Mouse (Mus musculus) layer of hippocampus, adult 11-12 months (tissue): Measurements from ENCODE around the gene Ank3.
A peak's percentile ranks its signal among the peaks of the same experiment; 100 is the strongest.

Experiments
- DNase-seq: peaks from one replicate; pipeline ENCODE4 v3.0.0; 2022; ENCODE audit warnings: low spot score

Ank3 gene

GRCm38 (mm10) chr10:69930503-69930902 is 531.9 kb downstream of the Ank3 start:
- DNase-seq = no peak

- DNase-seq = no peak
Measured at GRCm38 (mm10) chr10:69936443-69937067, 538.0 kb downstream of the Ank3 start.

- DNase-seq = no peak
Measured at GRCm38 (mm10) chr10:69937291-69937921, 538.8 kb downstream of the Ank3 start.

GRCm38 (mm10) chr10:69939144-69939543 is 540.6 kb downstream of the Ank3 start:
- DNase-seq = no peak

GRCm38 (mm10) chr10:69939966-69940365 is 541.4 kb downstream of the Ank3 start:
- DNase-seq = no peak

GRCm38 (mm10) chr10:69941001-69941400 is 542.4 kb downstream of the Ank3 start:
- DNase-seq = no peak

- DNase-seq = no peak
Measured at GRCm38 (mm10) chr10:69944845-69945244, 546.3 kb downstream of the Ank3 start.

GRCm38 (mm10) chr10:69945870-69946269 is 547.3 kb downstream of the Ank3 start:
- no peak for DNase-seq

GRCm38 (mm10) chr10:69946271-69946670 is 547.7 kb downstream of the Ank3 start:
- DNase-seq = no peak

GRCm38 (mm10) chr10:69947093-69947492 is 548.5 kb downstream of the Ank3 start:
- no peak for DNase-seq

GRCm38 (mm10) chr10:69950236-69950918 is 551.8 kb downstream of the Ank3 start:
- DNase-seq = no peak

GRCm38 (mm10) chr10:69950919-69951236 is 552.3 kb downstream of the Ank3 start:
- no peak for DNase-seq

- DNase-seq = no peak
Measured at GRCm38 (mm10) chr10:69951426-69951825, 552.9 kb downstream of the Ank3 start.

- DNase-seq = no peak
Measured at GRCm38 (mm10) chr10:69952316-69952715, 553.7 kb downstream of the Ank3 start.

- DNase-seq = no peak
Measured at GRCm38 (mm10) chr10:69954657-69955267, 556.2 kb downstream of the Ank3 start.

- no peak for DNase-seq
Measured at GRCm38 (mm10) chr10:69962226-69962625, 563.7 kb downstream of the Ank3 start.

- DNase-seq = peak; percentile 41
Measured at GRCm38 (mm10) chr10:69962976-69963375, 564.4 kb downstream of the Ank3 start.

- peak; percentile 54 for DNase-seq
Measured at GRCm38 (mm10) chr10:69964611-69965010, 566.0 kb downstream of the Ank3 start.

GRCm38 (mm10) chr10:69965085-69965484 is 566.5 kb downstream of the Ank3 start:
- no peak for DNase-seq

GRCm38 (mm10) chr10:69967994-69968393 is 569.4 kb downstream of the Ank3 start:
- DNase-seq = no peak

- no peak for DNase-seq
Measured at GRCm38 (mm10) chr10:69979636-69980035, 581.1 kb downstream of the Ank3 start.

- DNase-seq = no peak
Measured at GRCm38 (mm10) chr10:69981386-69982097, 583.0 kb downstream of the Ank3 start.
